ENCODE assay signal across 15 mouse cellular contexts in genomic region chr16:30604807-30605137, GRCm38 (mm10). TPM values are rescaled to one million over a fixed set of nuclear protein-coding genes. Genes with fewer than 3 reads are reported as not detected.
DNase-seq lines count a peak whose midpoint lies in the region; ATAC-seq and TF ChIP-seq lines count a peak whose summit lies in the region.
"Had no signal": no experiment of that assay in that cellular context is flagged by ENCODE, and none has a peak within 500 bp of the region (broad histone marks: within the 10 kb centered on the region; RNA-seq: fewer than 3 reads in every experiment).

No protein-coding gene starts in this region.

- H3K79me2 ChIP-seq in heart, adult 2 months (replicated peaks; ENCODE audit: control insufficient read depth, insufficient read depth, low read length) = peaks cover 3% of the 10 kb centered on the region

- no peak for TF ChIP-seq POLR2A in heart, adult 2 months (IDR thresholded peaks at IDR 0.05; ENCODE audit: insufficient read depth, low read depth, low read length)
- TF ChIP-seq POLR2A in bone marrow, adult 2 months (IDR thresholded peaks at IDR 0.05; ENCODE audit: borderline replicate concordance, control insufficient read depth, low read depth, low read length) = no peak

- TF ChIP-seq EP300 in heart, adult 2 months (IDR thresholded peaks at IDR 0.05; ENCODE audit: insufficient read depth, low read depth, low read length) = no peak

- no peak overlapping the region for H3K9ac ChIP-seq in heart, adult 2 months (ENCODE audit: low read depth, low read length)
- no peak overlapping the region for H3K9ac ChIP-seq in lung, embryonic 16.5 days (ENCODE audit: low read length)
- H3K9ac ChIP-seq: hindbrain, embryonic 15.5 days; liver, embryonic 15.5 days; neural tube, embryonic 12.5 days had no signal

- intact Hi-C loops in heart, adult 2 months (cut with DNase I) = loop anchor here (1.0 kb wide), 1 partner anchor 50 kb away; no protein-coding TSS in a partner anchor

- no peak overlapping the region for H3K4me2 ChIP-seq in lung, embryonic 16.5 days (ENCODE audit: low read depth, low read length)
- H3K4me2 ChIP-seq: hindbrain, embryonic 15.5 days; liver, embryonic 15.5 days; neural tube, embryonic 12.5 days had no signal

- peak overlapping the region; percentile 97 for H3K27ac ChIP-seq in heart, adult 2 months
- H3K27ac ChIP-seq in lung, embryonic 16.5 days (ENCODE audit: low read length) = peak overlapping the region; percentile 32; the same call in 1 of the 2 replicates
- peak overlapping the region; percentile 6; the same call in 1 of the 2 replicates for H3K27ac ChIP-seq in bone marrow, adult 2 months (ENCODE audit: control insufficient read depth, insufficient read depth, low read depth, low read length, poor library complexity)
- peak overlapping the region; percentile 77 for H3K27ac ChIP-seq in limb, embryonic 10.5 days
- H3K27ac ChIP-seq: hindbrain, embryonic 15.5 days; liver, embryonic 15.5 days; neural tube, embryonic 12.5 days had no signal

- H3K36me3 ChIP-seq in heart, adult 2 months (ENCODE audit: control insufficient read depth, insufficient read depth, low read length) = peaks cover 4% of the 10 kb centered on the region
- H3K36me3 ChIP-seq in lung, embryonic 16.5 days (ENCODE audit: control insufficient read depth, insufficient read depth, low read length) = no peaks in the 10 kb centered on the region
- no peaks in the 10 kb centered on the region; the same call in 1 of the 2 replicates for H3K36me3 ChIP-seq in limb, embryonic 10.5 days
- H3K36me3 ChIP-seq: G1E; hindbrain, embryonic 15.5 days; liver, embryonic 15.5 days; neural tube, embryonic 12.5 days had no signal

- no peaks in the 10 kb centered on the region for H3K9me3 ChIP-seq in lung, embryonic 16.5 days (ENCODE audit: control insufficient read depth, low read length)
- H3K9me3 ChIP-seq in limb, embryonic 10.5 days (replicated peaks) = no peaks in the 10 kb centered on the region
- H3K9me3 ChIP-seq: hindbrain, embryonic 15.5 days; liver, embryonic 15.5 days; neural tube, embryonic 12.5 days had no signal

- no peak for ATAC-seq in lung, embryonic 16.5 days (ENCODE audit: low read depth)

- H3K4me1 ChIP-seq in heart, adult 2 months (ENCODE audit: control insufficient read depth, insufficient read depth, low read length) = peaks cover 10% of the 10 kb centered on the region
- H3K4me1 ChIP-seq in lung, embryonic 16.5 days (replicated peaks; ENCODE audit: control insufficient read depth, insufficient read depth, low read length) = peaks cover 41% of the 10 kb centered on the region
- peaks cover 4% of the 10 kb centered on the region for H3K4me1 ChIP-seq in bone marrow, adult 2 months (ENCODE audit: control insufficient read depth, insufficient read depth, low read length)
- peaks cover 74% of the 10 kb centered on the region for H3K4me1 ChIP-seq in limb, embryonic 10.5 days

- TF ChIP-seq CTCF in heart, adult 2 months (IDR thresholded peaks at IDR 0.05) = no peak
- TF ChIP-seq CTCF in bone marrow, adult 2 months (IDR thresholded peaks at IDR 0.05; ENCODE audit: control insufficient read depth, insufficient read depth, low read length) = no peak

- no peaks in the 10 kb centered on the region for H3K27me3 ChIP-seq in heart, adult 2 months (ENCODE audit: control insufficient read depth, insufficient read depth, low read length)
- no peaks in the 10 kb centered on the region for H3K27me3 ChIP-seq in lung, embryonic 16.5 days (ENCODE audit: control insufficient read depth, insufficient read depth, low read depth, low read length)
- peaks cover 14% of the 10 kb centered on the region; the same call in 1 of the 2 replicates for H3K27me3 ChIP-seq in limb, embryonic 10.5 days (ENCODE audit: low read depth, poor library complexity, severe bottlenecking)

- H3K4me3 ChIP-seq in heart, adult 2 months = no peak overlapping the region
- no peak overlapping the region for H3K4me3 ChIP-seq in lung, embryonic 16.5 days (ENCODE audit: low read length)
- no peak overlapping the region for H3K4me3 ChIP-seq in bone marrow, adult 2 months (replicated peaks; ENCODE audit: control insufficient read depth, low read depth, low read length)
- H3K4me3 ChIP-seq in limb, embryonic 10.5 days = no peak overlapping the region
- H3K4me3 ChIP-seq: hindbrain, embryonic 15.5 days; liver, embryonic 15.5 days; neural tube, embryonic 12.5 days had no signal

- peak in 1 of 2 experiments; percentile 23 for DNase-seq in heart, adult 2 months
- no peak for DNase-seq in heart, postnatal 4 days
- no peak for DNase-seq in lung, postnatal 14 days
- no peak for DNase-seq in limb, embryonic 10.5 days (ENCODE audit: low spot score)
- DNase-seq in embryo, embryonic 11 days = no peak
- no peak for DNase-seq in layer of hippocampus, postnatal 36 days
- DNase-seq: adrenal gland, postnatal 10 days; kidney, adult 18-20 months; thymus, adult 2 months had no signal

- WGBS in heart, adult 2 months = 42% methylated on average over 7 of the region's 7 CpGs
- WGBS in lung, embryonic 16.5 days = 40% methylated on average over 7 of the region's 7 CpGs
- WGBS in bone marrow, adult 2 months = 84% methylated on average over 7 of the region's 7 CpGs
- 89% methylated on average over 7 of the region's 7 CpGs for WGBS in limb, embryonic 10.5 days

RNA-seq across cellular contexts. Expression of gene Fam43a, which starts 5.2 kb away (rescaled TPM):
- total RNA-seq in heart, adult 2 months (2021) = 10 to 100 TPM; 20.7 to 22.6 TPM
- 23.9 and 27.1 TPM in 2 replicates for polyA plus RNA-seq in heart, adult 2 months (2012; rRNA removed)
- total RNA-seq in heart, postnatal 4 days (2021) = 10 to 100 TPM; 26.2 to 29.0 TPM
- polyA plus RNA-seq in lung, embryonic 16.5 days (2015; fragmentation: Nextera tagmentation; extraction: Ambion mirVana) = 23.0 and 24.3 TPM in 2 replicates
- polyA plus RNA-seq in bone marrow, adult 2 months (2011; ENCODE audit: insufficient read depth, insufficient read length, low replicate concordance, missing spikeins) = 8.8 and 16.3 TPM in 2 replicates
- polyA plus RNA-seq in limb, embryonic 10.5 days (2016; fragmentation: Nextera tagmentation; extraction: Ambion mirVana) = 11.0 and 16.9 TPM in 2 replicates
- 10 to 100 TPM in 1 of 2 experiments, 1 to 10 TPM in 1; 9.6 to 13.6 TPM for total RNA-seq in layer of hippocampus, postnatal 36 days (2021)
- total RNA-seq: G1E had no signal

RNA-seq across cellular contexts. Expression of gene Lsg1, which starts 17.4 kb away (rescaled TPM):
- 10 to 100 TPM; 19.6 to 21.2 TPM for total RNA-seq in heart, adult 2 months (2021)
- polyA plus RNA-seq in heart, adult 2 months (2012; rRNA removed) = 5.5 and 7.5 TPM in 2 replicates
- 10 to 100 TPM; 31.5 to 33.2 TPM for total RNA-seq in heart, postnatal 4 days (2021)
- polyA plus RNA-seq in lung, embryonic 16.5 days (2015; fragmentation: Nextera tagmentation; extraction: Ambion mirVana) = 55.1 and 57.1 TPM in 2 replicates
- polyA plus RNA-seq in bone marrow, adult 2 months (2011; ENCODE audit: insufficient read depth, insufficient read length, low replicate concordance, missing spikeins) = 9.3 and 17.5 TPM in 2 replicates
- polyA plus RNA-seq in limb, embryonic 10.5 days (2016; fragmentation: Nextera tagmentation; extraction: Ambion mirVana) = 84.5 and 88.0 TPM in 2 replicates
- 10 to 100 TPM; 17.1 to 19.8 TPM for total RNA-seq in layer of hippocampus, postnatal 36 days (2021)

RNA-seq across cellular contexts. Expression of gene Tmem44, which starts 54.1 kb away (rescaled TPM):
- total RNA-seq in heart, adult 2 months (2021) = 1 to 10 TPM; 4.4 to 5.8 TPM
- polyA plus RNA-seq in heart, adult 2 months (2012; rRNA removed) = 9.8 and 12.0 TPM in 2 replicates
- total RNA-seq in heart, postnatal 4 days (2021) = 10 to 100 TPM; 19.4 to 19.7 TPM
- 23.5 and 23.8 TPM in 2 replicates for polyA plus RNA-seq in lung, embryonic 16.5 days (2015; fragmentation: Nextera tagmentation; extraction: Ambion mirVana)
- 4.3 and 7.6 TPM in 2 replicates for polyA plus RNA-seq in bone marrow, adult 2 months (2011; ENCODE audit: insufficient read depth, insufficient read length, low replicate concordance, missing spikeins)
- 18.9 and 21.6 TPM in 2 replicates for polyA plus RNA-seq in limb, embryonic 10.5 days (2016; fragmentation: Nextera tagmentation; extraction: Ambion mirVana)
- total RNA-seq in layer of hippocampus, postnatal 36 days (2021) = 10 to 100 TPM; 32.3 to 38.0 TPM

Comparison
In these comparisons a context has a peak if more than half of its experiments do, and no peak if none do; other contexts are left out.
1. H3K27ac ChIP-seq: peak in every context shown above with its lines; median percentile 97 in heart, adult 2 months; 77 in limb, embryonic 10.5 days; 32 in lung, embryonic 16.5 days; 6 in bone marrow, adult 2 months.